Mouse (Mus musculus) heart, embryonic 11.5 days (tissue): Measurements from ENCODE around the gene AU022252. TPM values are rescaled to one million over a fixed set of nuclear protein-coding genes. Genes with fewer than 3 reads are reported as not detected.

ENCODE experiments used
- ATAC-seq: fragments of 200-750 bp; cut with Nextera tagmentation; replicated peaks from 2 replicates; pipeline ENCODE4 v1.8.0; 2017; ENCODE audit warnings: moderate library complexity; ENCODE audit not compliant: insufficient number of reproducible peaks, low FRiP score, low TSS enrichment
- H3K27ac ChIP-seq: fragments of 300-500 bp; sonication (generic); 2 replicates; pipeline ENCODE4 v1.5.1; 2014; ENCODE audit warnings: mild to moderate bottlenecking, low read depth, low read length
- H3K27me3 ChIP-seq: fragments of 300-500 bp; sonication (generic); 2 replicates; pipeline ENCODE4 v1.6.1; 2014; ENCODE audit warnings: mild to moderate bottlenecking, low read length, mixed read lengths; ENCODE audit not compliant: control insufficient read depth, insufficient read depth
- H3K36me3 ChIP-seq: fragments of 300-500 bp; sonication (generic); 2 replicates; pipeline ENCODE4 v1.6.1; 2014; ENCODE audit warnings: mild to moderate bottlenecking, low read length, moderate library complexity, mixed read lengths; ENCODE audit not compliant: control insufficient read depth, insufficient read depth
- H3K4me1 ChIP-seq: fragments of 300-500 bp; sonication (generic); 2 replicates; pipeline ENCODE4 v1.6.1; 2014; ENCODE audit warnings: low read length; ENCODE audit not compliant: control insufficient read depth, insufficient read depth
- H3K4me2 ChIP-seq: fragments of 300-500 bp; sonication (generic); 2 replicates; pipeline ENCODE4 v1.6.1; 2014; ENCODE audit warnings: mild to moderate bottlenecking, moderate library complexity
- H3K4me3 ChIP-seq: fragments of 300-500 bp; sonication (generic); 2 replicates; pipeline ENCODE4 v1.5.1; 2014; ENCODE audit warnings: low read depth, low read length
- H3K9ac ChIP-seq: fragments of 300-500 bp; sonication (generic); 2 replicates; pipeline ENCODE4 v1.6.1; 2014; ENCODE audit warnings: mild to moderate bottlenecking, low read depth, low read length, moderate library complexity
- H3K9me3 ChIP-seq: fragments of 300-500 bp; sonication (generic); replicated peaks from 2 replicates; pipeline ENCODE4 v1.6.1; 2016; ENCODE audit warnings: low read length; ENCODE audit not compliant: control insufficient read depth
- WGBS: fragments of 180-500 bp; shearing (Covaris S2); extraction: QIAGEN DNeasy Blood & Tissue Kit; methylation state at CpG from one replicate; pipeline ENCODE4 v1.1.7; 2014; ENCODE audit not compliant: insufficient replicate concordance; 5-methylcytosine and 5-hydroxymethylcytosine counted together
- polyA plus RNA-seq: library from polyadenylated mRNA; unstranded; fragments of >200 nt; fragmentation: Nextera tagmentation; extraction: Ambion mirVana; gene quantifications from 2 replicates; pipeline ENCODE4 v1.2.1, GENCODE M21; 2014

Gene AU022252
- polyA plus RNA-seq, 1 experiment from 2014 or later: 34.7 TPM

DNA sequence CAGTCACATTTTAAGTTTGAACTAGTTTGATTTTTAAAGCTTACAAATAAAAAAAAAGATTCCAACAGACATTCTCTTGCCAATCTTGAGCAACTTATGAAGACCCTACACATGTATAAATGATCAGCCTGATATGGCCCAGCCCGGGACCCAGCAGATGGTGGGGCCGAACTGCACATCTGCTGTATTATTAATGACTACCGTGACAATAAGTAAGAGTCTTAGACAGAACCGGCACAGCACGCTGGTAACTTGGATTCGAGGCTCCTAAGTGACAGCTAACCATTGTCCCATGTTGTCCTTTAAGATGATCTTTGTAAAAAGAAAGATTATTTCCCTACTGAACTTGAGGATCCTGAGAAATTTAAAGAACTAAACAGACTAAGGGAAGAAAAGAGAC is 43.1 kb downstream of the AU022252 start:
- H3K36me3 ChIP-seq: no peaks in the 10 kb centered on the region
- no peaks in the 10 kb centered on the region for H3K27me3 ChIP-seq
- peak overlapping the region; percentile 34 for H3K4me3 ChIP-seq
- no peaks in the 10 kb centered on the region for H3K9me3 ChIP-seq
- no peaks in the 10 kb centered on the region; the same call in 1 of the 2 replicates for H3K4me1 ChIP-seq
- WGBS: 75% methylated on average over 6 of the region's 6 CpGs
- peak overlapping the region; percentile 54; the same call in 1 of the 2 replicates for H3K9ac ChIP-seq
- H3K27ac ChIP-seq: peak overlapping the region; percentile 70; the same call in 1 of the 2 replicates
- H3K4me2 ChIP-seq: no peak overlapping the region
- no peak for ATAC-seq

DNA sequence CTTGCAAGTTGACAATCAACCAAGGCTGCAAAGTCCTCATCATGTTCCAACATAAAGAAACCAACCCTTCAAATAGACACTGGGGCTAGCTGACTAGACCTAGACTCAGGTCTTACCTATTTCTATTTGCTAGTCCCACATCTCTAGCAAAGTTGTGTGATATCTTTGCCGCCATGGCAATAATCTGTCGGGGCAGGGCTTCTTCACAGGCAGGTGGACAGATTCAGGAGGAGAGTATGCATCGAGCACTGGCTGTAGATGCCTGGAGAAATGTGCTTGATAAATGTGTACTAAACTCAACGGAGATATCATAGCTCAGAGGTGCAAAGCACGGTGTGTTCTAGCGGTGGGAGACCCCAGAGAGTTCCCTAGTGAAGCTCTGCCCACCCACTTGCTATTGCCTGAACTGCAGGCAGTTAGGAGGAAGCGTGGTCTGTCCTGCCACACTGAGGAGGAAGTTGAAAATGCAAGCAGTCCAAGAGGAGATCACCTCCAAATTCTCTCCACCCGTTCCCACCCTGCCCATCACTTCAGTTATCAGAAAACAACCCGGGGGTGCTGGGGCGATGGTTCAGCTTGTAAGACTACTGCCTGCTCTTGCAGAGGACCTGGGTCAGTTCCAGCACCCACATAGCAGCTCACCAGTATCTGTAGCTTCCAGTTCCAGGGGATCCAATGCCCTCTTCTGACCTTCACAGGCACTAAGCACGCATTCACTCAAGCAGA is 44.3 kb downstream of the AU022252 start:
- no peaks in the 10 kb centered on the region for H3K9me3 ChIP-seq
- WGBS: 35% methylated on average over 11 of the region's 11 CpGs
- ATAC-seq: no peak
- H3K4me3 ChIP-seq: peak overlapping the region; percentile 35
- H3K4me1 ChIP-seq: no peaks in the 10 kb centered on the region; the same call in 1 of the 2 replicates
- peak overlapping the region; percentile 51 for H3K4me2 ChIP-seq
- H3K36me3 ChIP-seq: no peaks in the 10 kb centered on the region
- peak overlapping the region; percentile 46 for H3K27ac ChIP-seq
- peak overlapping the region; percentile 61 for H3K9ac ChIP-seq
- no peaks in the 10 kb centered on the region for H3K27me3 ChIP-seq

- no peaks in the 10 kb centered on the region; the same call in 1 of the 2 replicates for H3K4me1 ChIP-seq
- peak overlapping the region; percentile 1; the same call in 1 of the 2 replicates for H3K4me2 ChIP-seq
- H3K9me3 ChIP-seq: no peaks in the 10 kb centered on the region
- no peak for ATAC-seq
- no peak overlapping the region for H3K27ac ChIP-seq
- no peak overlapping the region for H3K9ac ChIP-seq
- 80% methylated on average over 4 of the region's 4 CpGs for WGBS
- no peaks in the 10 kb centered on the region for H3K36me3 ChIP-seq
- no peaks in the 10 kb centered on the region for H3K27me3 ChIP-seq
- H3K4me3 ChIP-seq: no peak overlapping the region
These were observed 46.7 kb downstream of the AU022252 start for GRCm38 (mm10) chr4:119185771-119186170.

- H3K27ac ChIP-seq: no peak overlapping the region
- WGBS: 26% methylated on average over 1 of the region's 1 CpGs
- H3K4me3 ChIP-seq: no peak overlapping the region
- no peaks in the 10 kb centered on the region for H3K27me3 ChIP-seq
- H3K9me3 ChIP-seq: no peaks in the 10 kb centered on the region
- H3K36me3 ChIP-seq: no peaks in the 10 kb centered on the region
- no peak overlapping the region for H3K9ac ChIP-seq
- H3K4me2 ChIP-seq: no peak overlapping the region
- no peak for ATAC-seq
- H3K4me1 ChIP-seq: no peaks in the 10 kb centered on the region; the same call in 1 of the 2 replicates
These were observed 49.0 kb downstream of the AU022252 start for GRCm38 (mm10) chr4:119183525-119183924.

DNA sequence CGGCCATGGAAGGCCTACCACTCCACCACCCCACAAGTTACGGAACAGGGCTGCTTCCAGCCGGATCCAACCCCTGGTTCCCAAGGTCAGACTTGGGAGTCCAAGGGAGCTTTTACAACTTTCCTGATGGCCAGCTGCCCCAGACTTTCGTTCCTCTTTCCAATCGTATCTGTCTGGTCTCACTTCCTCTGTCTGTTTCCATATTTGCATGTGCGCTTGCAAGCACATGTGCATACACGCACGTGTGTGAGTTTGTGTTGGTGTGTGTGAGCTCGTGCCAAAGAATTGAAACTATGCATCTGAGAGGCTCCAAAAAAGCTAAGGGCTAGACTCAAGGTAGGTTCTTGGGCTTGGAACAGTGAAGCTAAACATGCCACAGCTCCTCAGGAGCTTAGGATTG is 51.1 kb downstream of the AU022252 start:
- Histone ChIP-seq H3K4me3 (no peak overlapping the region), H3K4me1 (no peaks in the 10 kb centered on the region; the same call in 1 of the 2 replicates), H3K4me2 (no peak overlapping the region), H3K36me3 (no peaks in the 10 kb centered on the region), H3K9me3 (no peaks in the 10 kb centered on the region), H3K27ac (no peak overlapping the region), H3K9ac (no peak overlapping the region), H3K27me3 (no peaks in the 10 kb centered on the region)
- no peak for ATAC-seq
- 88% methylated on average over 9 of the region's 9 CpGs for WGBS

GRCm38 (mm10) chr4:119180133-119180707 is 52.3 kb downstream of the AU022252 start:
- no peak for ATAC-seq
- Histone ChIP-seq H3K36me3 (no peaks in the 10 kb centered on the region), H3K4me1 (no peaks in the 10 kb centered on the region; the same call in 1 of the 2 replicates), H3K9me3 (no peaks in the 10 kb centered on the region), H3K4me2 (no peak overlapping the region), H3K27me3 (no peaks in the 10 kb centered on the region), H3K4me3 (no peak overlapping the region), H3K27ac (no peak overlapping the region), H3K9ac (no peak overlapping the region)
- whole genome bisulfite sequencing: 39% methylated on average over 4 of the region's 4 CpGs

DNA sequence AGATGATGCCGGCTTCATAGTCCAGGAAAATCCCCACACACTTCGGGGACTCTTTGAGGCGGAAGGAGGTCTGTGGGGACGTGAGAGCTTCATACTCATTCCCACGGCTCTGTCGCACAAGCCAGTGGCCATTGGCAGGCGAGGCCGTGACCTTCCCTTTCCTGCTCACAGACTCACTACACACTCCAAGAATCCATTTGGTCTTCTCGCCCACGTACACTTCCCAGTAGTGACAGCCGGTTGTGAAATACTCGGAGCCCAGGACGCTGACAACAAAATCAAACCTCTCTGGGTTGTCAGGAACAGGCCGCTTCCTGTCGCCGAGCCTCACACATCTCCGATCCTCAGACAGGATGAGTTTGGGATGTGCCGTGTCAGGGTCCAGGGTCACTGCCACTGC is 54.2 kb downstream of the AU022252 start:
- no peak for ATAC-seq
- Histone ChIP-seq H3K27me3 (no peaks in the 10 kb centered on the region), H3K36me3 (no peaks in the 10 kb centered on the region), H3K9ac (no peak overlapping the region), H3K9me3 (no peaks in the 10 kb centered on the region), H3K27ac (no peak overlapping the region), H3K4me3 (no peak overlapping the region), H3K4me1 (no peaks in the 10 kb centered on the region; the same call in 1 of the 2 replicates), H3K4me2 (no peak overlapping the region)
- 53% methylated on average over 18 of the region's 18 CpGs for WGBS

DNA sequence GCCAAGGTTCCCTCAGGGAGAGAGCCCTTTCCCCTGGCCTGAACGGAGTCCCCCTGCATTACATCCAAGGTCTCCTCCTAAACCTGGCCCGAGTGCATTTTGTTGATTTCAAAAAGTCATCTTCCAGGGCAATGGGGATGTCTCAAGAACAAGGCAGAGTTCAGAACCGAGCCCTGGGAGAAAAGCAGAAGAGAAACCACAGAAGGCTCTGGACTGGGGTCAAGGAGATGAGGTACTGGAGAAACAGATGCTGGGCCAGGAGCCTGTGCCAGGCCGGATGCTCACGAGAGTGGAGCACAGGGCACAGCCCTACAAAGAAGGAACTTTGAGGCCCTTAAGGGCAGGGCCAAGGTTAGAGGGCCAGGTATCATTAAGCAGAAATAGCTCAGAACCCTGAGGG is 54.8 kb downstream of the AU022252 start:
- no peak for ATAC-seq

More for the DNA sequence above, 54.8 kb downstream of the AU022252 start:
- no peak overlapping the region for H3K4me3 ChIP-seq
- no peaks in the 10 kb centered on the region for H3K9me3 ChIP-seq
- no peak overlapping the region for H3K9ac ChIP-seq
- H3K27ac ChIP-seq: no peak overlapping the region
- no peak overlapping the region for H3K4me2 ChIP-seq
- 58% methylated on average over 5 of the region's 5 CpGs for WGBS
- no peaks in the 10 kb centered on the region for H3K36me3 ChIP-seq
- peaks cover 6% of the 10 kb centered on the region; the same call in 1 of the 2 replicates for H3K4me1 ChIP-seq
- no peaks in the 10 kb centered on the region for H3K27me3 ChIP-seq
